Mouse (Mus musculus): Measurements from ENCODE around the gene Galr2.
A peak's percentile ranks its signal among the peaks of the same experiment; 100 is the strongest.
"Not testable (repeated sequence)": the region's sequence is repeated elsewhere in the genome, so short reads cannot be mapped to it uniquely, and the experiment has no call there.

The Galr2 gene

GRCm38 (mm10) chr11:116269560-116269959 lies 11.2 kb upstream of the Galr2 start:
- no peak for DNase-seq (ENCODE audit: low spot score)

- DNase-seq (ENCODE audit: low spot score): no peak
These were observed 7.9 kb upstream of the Galr2 start for GRCm38 (mm10) chr11:116272589-116273468.

GRCm38 (mm10) chr11:116273469-116274044 lies 7.2 kb upstream of the Galr2 start:
- DNase-seq (ENCODE audit: low spot score): no peak

GRCm38 (mm10) chr11:116274045-116274666 lies 6.6 kb upstream of the Galr2 start, which contains the start of gene Srp68:
TSS of gene Srp68 (minus strand) at chr11:116274217.
- DNase-seq (ENCODE audit: low spot score): peak; percentile 94

- DNase-seq (ENCODE audit: low spot score): not testable (repeated sequence)
These were observed 3.6 kb upstream of the Galr2 start for GRCm38 (mm10) chr11:116277184-116277583.

- no peak for DNase-seq (ENCODE audit: low spot score)
These were observed 932 bp downstream of the Galr2 start for GRCm38 (mm10) chr11:116281671-116282070.

- DNase-seq (ENCODE audit: low spot score): no peak
These were observed 1.4 kb downstream of the Galr2 start for GRCm38 (mm10) chr11:116282089-116282488.

GRCm38 (mm10) chr11:116282912-116283521 lies 2.3 kb downstream of the Galr2 start:
- DNase-seq (ENCODE audit: low spot score): no peak

GRCm38 (mm10) chr11:116283982-116284381 lies 3.2 kb downstream of the Galr2 start:
- no peak for DNase-seq (ENCODE audit: low spot score)

- no peak for DNase-seq (ENCODE audit: low spot score)
These were observed 5.0 kb downstream of the Galr2 start for GRCm38 (mm10) chr11:116285770-116286191.

- no peak for DNase-seq (ENCODE audit: low spot score)
These were observed 6.6 kb downstream of the Galr2 start for GRCm38 (mm10) chr11:116287351-116287750.

GRCm38 (mm10) chr11:116290556-116290955 lies 9.8 kb downstream of the Galr2 start:
- no peak for DNase-seq (ENCODE audit: low spot score)

- DNase-seq (ENCODE audit: low spot score): no peak
These were observed 11.7 kb downstream of the Galr2 start for GRCm38 (mm10) chr11:116292401-116292800.

- no peak for DNase-seq (ENCODE audit: low spot score)
These were observed 12.9 kb downstream of the Galr2 start for GRCm38 (mm10) chr11:116293538-116294137.

GRCm38 (mm10) chr11:116294319-116294718 lies 13.6 kb downstream of the Galr2 start:
- DNase-seq (ENCODE audit: low spot score): no peak

- peak; percentile 81 for DNase-seq (ENCODE audit: low spot score)
These were observed 15.5 kb downstream of the Galr2 start for GRCm38 (mm10) chr11:116296191-116296734.

GRCm38 (mm10) chr11:116297017-116297416 lies 16.3 kb downstream of the Galr2 start:
- no peak for DNase-seq (ENCODE audit: low spot score)

GRCm38 (mm10) chr11:116298221-116298620 lies 17.5 kb downstream of the Galr2 start:
- no peak for DNase-seq (ENCODE audit: low spot score)

GRCm38 (mm10) chr11:116298621-116299020 lies 17.9 kb downstream of the Galr2 start:
- no peak for DNase-seq (ENCODE audit: low spot score)

- DNase-seq (ENCODE audit: low spot score): no peak
These were observed 24.7 kb downstream of the Galr2 start for GRCm38 (mm10) chr11:116305423-116305822.

- peak; percentile 93 for DNase-seq (ENCODE audit: low spot score)
These were observed 25.6 kb downstream of the Galr2 start for GRCm38 (mm10) chr11:116306126-116306982.

All from testis, postnatal 14 days (tissue).